Mouse (Mus musculus): Measurements from ENCODE around the gene Tubgcp4. TPM values are rescaled to one million over a fixed set of nuclear protein-coding genes. Genes with fewer than 3 reads are reported as not detected.

The Tubgcp4 gene
- polyA plus RNA-seq, 1 experiment, result 113 TPM

DNA sequence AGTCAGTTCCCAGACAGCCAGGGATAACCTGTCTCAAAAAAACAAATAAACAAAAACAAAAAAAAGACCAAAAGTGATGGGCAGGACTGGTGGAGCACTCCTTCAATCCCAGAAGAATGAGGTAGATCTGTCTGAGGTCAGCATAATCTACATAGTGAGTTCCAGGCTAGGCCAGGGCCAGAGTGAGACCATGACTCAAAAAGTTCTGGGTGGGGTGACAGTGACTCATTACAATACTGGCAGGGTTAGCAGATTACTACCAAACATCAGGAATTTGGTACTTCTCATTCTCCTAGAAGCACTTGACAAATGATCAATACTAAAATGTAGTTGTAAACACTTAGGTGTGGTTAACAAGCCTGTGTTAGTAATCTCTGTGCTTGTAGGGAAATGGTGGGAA lies 49.5 kb downstream of the Tubgcp4 start:
- Histone ChIP-seq H3K4me3 (ENCODE audit: control insufficient read depth, insufficient read depth, low read length) (no peak overlapping the region), H3K27ac (ENCODE audit: control insufficient read depth, insufficient read depth, low read length) (no peak overlapping the region), H3K36me3 (ENCODE audit: control insufficient read depth, insufficient read depth, low read length) (peaks cover 12% of the 10 kb centered on the region; the same call in 1 of the 2 replicates), H3K27me3 (ENCODE audit: control insufficient read depth, insufficient read depth, low read length) (no peaks in the 10 kb centered on the region), H3K4me1 (replicated peaks; ENCODE audit: control insufficient read depth, insufficient read depth, low read length) (no peaks in the 10 kb centered on the region)
- no peak for DNase-seq
- no peak for TF ChIP-seq POLR2A (IDR thresholded peaks at IDR 0.05; ENCODE audit: control insufficient read depth, extremely low read depth, insufficient read depth, low read length, poor library complexity)
- no peak for TF ChIP-seq CTCF (IDR thresholded peaks at IDR 0.05; ENCODE audit: borderline replicate concordance, control insufficient read depth, extremely low read depth, insufficient read depth, low read length, poor library complexity)

DNA sequence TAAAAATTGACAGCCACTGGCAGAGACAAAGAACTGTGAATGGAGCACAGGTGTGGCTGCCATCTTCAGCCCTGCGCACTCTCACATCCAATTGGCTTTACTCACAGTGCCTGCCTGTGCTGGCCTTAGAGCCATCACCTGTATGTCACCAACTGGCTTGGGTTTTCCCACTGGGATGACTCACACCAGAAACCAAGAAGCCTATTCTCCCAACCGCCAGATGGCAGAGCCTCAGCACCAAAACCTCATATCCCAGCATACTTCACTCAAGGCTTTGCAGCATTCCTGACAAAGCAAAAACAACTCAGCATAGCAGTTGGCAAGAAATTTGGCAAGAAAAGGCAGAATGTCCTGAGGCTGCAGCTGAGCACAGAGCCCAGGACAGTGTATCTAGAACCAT lies 52.6 kb downstream of the Tubgcp4 start:
- Histone ChIP-seq H3K4me1 (replicated peaks; ENCODE audit: control insufficient read depth, insufficient read depth, low read length) (no peaks in the 10 kb centered on the region), H3K4me3 (ENCODE audit: control insufficient read depth, insufficient read depth, low read length) (no peak overlapping the region), H3K27ac (ENCODE audit: control insufficient read depth, insufficient read depth, low read length) (no peak overlapping the region), H3K27me3 (ENCODE audit: control insufficient read depth, insufficient read depth, low read length) (no peaks in the 10 kb centered on the region), H3K36me3 (ENCODE audit: control insufficient read depth, insufficient read depth, low read length) (peaks cover 18% of the 10 kb centered on the region)
- WGBS, result 94% methylated on average over 2 of the region's 2 CpGs
- TF ChIP-seq CTCF (IDR thresholded peaks at IDR 0.05; ENCODE audit: borderline replicate concordance, control insufficient read depth, extremely low read depth, insufficient read depth, low read length, poor library complexity) (no peak), POLR2A (IDR thresholded peaks at IDR 0.05; ENCODE audit: control insufficient read depth, extremely low read depth, insufficient read depth, low read length, poor library complexity) (no peak)
- DNase-seq, result no peak

DNA sequence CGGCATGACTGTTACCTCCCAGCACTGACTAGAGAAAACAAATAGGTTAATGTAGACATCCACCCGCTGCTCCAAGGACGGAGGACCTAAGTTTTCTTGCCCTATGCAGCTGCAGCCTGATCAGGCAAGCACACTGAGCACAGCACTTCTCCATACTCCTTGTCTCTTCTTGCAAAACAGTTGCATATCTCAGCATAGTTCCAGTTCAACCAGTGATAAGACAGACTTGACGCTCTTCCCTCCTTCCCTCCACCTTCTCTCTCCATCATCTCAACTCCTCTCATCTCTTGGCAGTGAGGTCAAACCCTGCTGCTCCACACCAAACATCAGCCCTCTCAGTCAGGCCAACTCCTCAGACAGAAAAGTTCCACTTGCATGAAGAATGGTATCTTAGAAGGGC lies 57.7 kb downstream of the Tubgcp4 start:
- Histone ChIP-seq H3K27me3 (ENCODE audit: control insufficient read depth, insufficient read depth, low read length) (no peaks in the 10 kb centered on the region), H3K4me3 (ENCODE audit: control insufficient read depth, insufficient read depth, low read length) (no peak overlapping the region), H3K27ac (ENCODE audit: control insufficient read depth, insufficient read depth, low read length) (no peak overlapping the region), H3K4me1 (replicated peaks; ENCODE audit: control insufficient read depth, insufficient read depth, low read length) (no peaks in the 10 kb centered on the region), H3K36me3 (ENCODE audit: control insufficient read depth, insufficient read depth, low read length) (peaks cover 18% of the 10 kb centered on the region)
- no peak for DNase-seq
- no peak for TF ChIP-seq POLR2A (IDR thresholded peaks at IDR 0.05; ENCODE audit: control insufficient read depth, extremely low read depth, insufficient read depth, low read length, poor library complexity)
- no peak for TF ChIP-seq CTCF (IDR thresholded peaks at IDR 0.05; ENCODE audit: borderline replicate concordance, control insufficient read depth, extremely low read depth, insufficient read depth, low read length, poor library complexity)
- over 99% methylated on average over 4 of the region's 4 CpGs for WGBS

- TF ChIP-seq POLR2A (IDR thresholded peaks at IDR 0.05; ENCODE audit: control insufficient read depth, extremely low read depth, insufficient read depth, low read length, poor library complexity) (no peak), CTCF (IDR thresholded peaks at IDR 0.05; ENCODE audit: borderline replicate concordance, control insufficient read depth, extremely low read depth, insufficient read depth, low read length, poor library complexity) (no peak)
- peaks cover 19% of the 10 kb centered on the region for H3K36me3 ChIP-seq (ENCODE audit: control insufficient read depth, insufficient read depth, low read length)
- WGBS, result 95% methylated on average over 8 of the region's 8 CpGs
- H3K4me3 ChIP-seq (ENCODE audit: control insufficient read depth, insufficient read depth, low read length), result no peak overlapping the region
- H3K4me1 ChIP-seq (replicated peaks; ENCODE audit: control insufficient read depth, insufficient read depth, low read length), result no peaks in the 10 kb centered on the region
- no peak for DNase-seq
- H3K27ac ChIP-seq (ENCODE audit: control insufficient read depth, insufficient read depth, low read length), result no peak overlapping the region
- no peaks in the 10 kb centered on the region for H3K27me3 ChIP-seq (ENCODE audit: control insufficient read depth, insufficient read depth, low read length)
Measured at GRCm38 (mm10) chr2:121235460-121236072, 65.1 kb downstream of the Tubgcp4 start.

DNA sequence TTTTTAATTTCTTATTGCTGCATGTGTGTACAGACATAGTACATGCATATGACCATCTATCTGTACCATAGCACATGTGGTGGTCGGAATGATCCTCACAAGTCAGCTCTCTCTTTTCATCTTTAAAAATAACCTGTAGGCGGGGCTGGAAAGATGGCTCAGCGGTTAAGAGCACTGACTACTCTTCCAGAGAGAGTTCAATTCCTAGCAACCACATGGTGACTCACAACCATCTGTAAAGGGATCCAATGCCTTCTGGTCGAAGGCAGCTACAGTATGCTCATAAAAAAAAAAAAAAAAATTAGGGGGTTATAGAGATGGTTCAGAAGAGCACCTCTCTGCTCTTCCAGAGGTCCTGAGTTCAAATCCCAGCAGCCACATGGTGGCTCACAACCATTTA lies 69.0 kb downstream of the Tubgcp4 start:
- no peak for DNase-seq
- TF ChIP-seq CTCF (IDR thresholded peaks at IDR 0.05; ENCODE audit: borderline replicate concordance, control insufficient read depth, extremely low read depth, insufficient read depth, low read length, poor library complexity) (no peak), POLR2A (IDR thresholded peaks at IDR 0.05; ENCODE audit: control insufficient read depth, extremely low read depth, insufficient read depth, low read length, poor library complexity) (no peak)
- H3K4me1 ChIP-seq (replicated peaks; ENCODE audit: control insufficient read depth, insufficient read depth, low read length), result no peaks in the 10 kb centered on the region
- H3K27me3 ChIP-seq (ENCODE audit: control insufficient read depth, insufficient read depth, low read length), result no peaks in the 10 kb centered on the region
- no peak overlapping the region for H3K4me3 ChIP-seq (ENCODE audit: control insufficient read depth, insufficient read depth, low read length)
- peaks cover 16% of the 10 kb centered on the region for H3K36me3 ChIP-seq (ENCODE audit: control insufficient read depth, insufficient read depth, low read length)
- no peak overlapping the region for H3K27ac ChIP-seq (ENCODE audit: control insufficient read depth, insufficient read depth, low read length)
- 94% methylated on average over 4 of the region's 4 CpGs for WGBS

- no peak for DNase-seq
- 94% methylated on average over 5 of the region's 5 CpGs for WGBS
- no peak overlapping the region for H3K4me3 ChIP-seq (ENCODE audit: control insufficient read depth, insufficient read depth, low read length)
- peaks cover 29% of the 10 kb centered on the region for H3K36me3 ChIP-seq (ENCODE audit: control insufficient read depth, insufficient read depth, low read length)
- no peaks in the 10 kb centered on the region for H3K4me1 ChIP-seq (replicated peaks; ENCODE audit: control insufficient read depth, insufficient read depth, low read length)
- H3K27ac ChIP-seq (ENCODE audit: control insufficient read depth, insufficient read depth, low read length), result no peak overlapping the region
- TF ChIP-seq CTCF (IDR thresholded peaks at IDR 0.05; ENCODE audit: borderline replicate concordance, control insufficient read depth, extremely low read depth, insufficient read depth, low read length, poor library complexity), result no peak
- no peak for TF ChIP-seq POLR2A (IDR thresholded peaks at IDR 0.05; ENCODE audit: control insufficient read depth, extremely low read depth, insufficient read depth, low read length, poor library complexity)
- H3K27me3 ChIP-seq (ENCODE audit: control insufficient read depth, insufficient read depth, low read length), result no peaks in the 10 kb centered on the region
Measured at GRCm38 (mm10) chr2:121244099-121244498, 73.6 kb downstream of the Tubgcp4 start.

Other genes starting within 250 kb of the Tubgcp4 start
- gene Ubr1, start 199.9 kb upstream of the Tubgcp4 start, polyA plus RNA-seq (2012; rRNA removed), result 58.0 and 60.3 TPM in 2 replicates
- gene Tmem62, start 193.6 kb upstream of the Tubgcp4 start, polyA plus RNA-seq (2012; rRNA removed), result 8.0 and 8.8 TPM in 2 replicates
- 51.0 and 54.0 TPM in 2 replicates for gene Ccndbp1, start 162.3 kb upstream of the Tubgcp4 start, polyA plus RNA-seq (2012; rRNA removed)
- gene Epb42, start 133.6 kb upstream of the Tubgcp4 start, polyA plus RNA-seq (2012; rRNA removed), result 0.87 and 0.88 TPM in 2 replicates
- gene Tgm5, start 84.8 kb upstream of the Tubgcp4 start, polyA plus RNA-seq (2012; rRNA removed), result 0.41 and 0.49 TPM in 2 replicates
- gene Tgm7, start 60.9 kb upstream of the Tubgcp4 start, polyA plus RNA-seq (2012; rRNA removed), result 0.34 and 0.38 TPM in 2 replicates
- 6.9 and 7.0 TPM in 2 replicates for gene Adal, start 30.2 kb upstream of the Tubgcp4 start, polyA plus RNA-seq (2012; rRNA removed)
- 13.3 and 14.9 TPM in 2 replicates for gene Lcmt2, start 30.0 kb upstream of the Tubgcp4 start, polyA plus RNA-seq (2012; rRNA removed)
- 7.5 and 8.7 TPM in 2 replicates for gene Zscan29, start 471 bp downstream of the Tubgcp4 start, polyA plus RNA-seq (2012; rRNA removed)
- 38.9 and 39.5 TPM in 2 replicates for gene Trp53bp1, start 100.8 kb downstream of the Tubgcp4 start, polyA plus RNA-seq (2012; rRNA removed)
- 1.1 TPM in 2 replicates for gene Map1a, start 118.9 kb downstream of the Tubgcp4 start, polyA plus RNA-seq (2012; rRNA removed)
- gene Ppip5k1, start 184.7 kb downstream of the Tubgcp4 start, polyA plus RNA-seq (2012; rRNA removed), result 21.8 and 23.9 TPM in 2 replicates
- 40.6 and 48.0 TPM in 2 replicates for gene Ckmt1, start 187.1 kb downstream of the Tubgcp4 start, polyA plus RNA-seq (2012; rRNA removed)
- 0.47 TPM in 2 replicates for gene Strc, start 216.5 kb downstream of the Tubgcp4 start, polyA plus RNA-seq (2012; rRNA removed)
- gene Pdia3, start 243.1 kb downstream of the Tubgcp4 start, polyA plus RNA-seq (2012; rRNA removed), result 550 and 817 TPM in 2 replicates
- 2.1 and 2.6 TPM in 2 replicates for gene Catsper2, start 243.1 kb downstream of the Tubgcp4 start, polyA plus RNA-seq (2012; rRNA removed)

All from thymus, adult 2 months (tissue).